Mouse (Mus musculus) Patski (cell line): ENCODE results near the gene Inafm2. TPM values are rescaled to one million over a fixed set of nuclear protein-coding genes. Genes with fewer than 3 reads are reported as not detected.

ENCODE experiments used
- ATAC-seq: fragments of 100-300 bp; one replicate; pipeline ENCODE4 v1.8.0; 2021
- CTCF ChIA-PET: fragments of 350-600 bp; sonication (Branson Sonifier 250); formaldehyde crosslinking; loops from one replicate; lab custom pipeline; 2022; ENCODE audit warnings: inconsistent platforms; lab: Charles Lee
- POLR2A ChIA-PET: fragments of 350-600 bp; sonication (Branson Sonifier 250); formaldehyde crosslinking; loops from one replicate; lab custom pipeline; 2022; ENCODE audit warnings: antibody characterized with exemption, inconsistent platforms; lab: Charles Lee
- DNase-seq: peaks from one replicate; pipeline ENCODE4 v3.0.0-alpha.2; 2011; ENCODE audit warnings: low read depth, low spot score
- H3K27me3 ChIP-seq: fragments of 371-371 bp; one replicate; pipeline ENCODE4 v1.5.1; 2021
- CTCF ChIP-seq: fragments of 100-300 bp; IDR thresholded peaks from one replicate; pipeline ENCODE4 v1.5.1; 2021
- in situ Hi-C: fragments of 300-500 bp; cut with MboI; formaldehyde crosslinking; loops from 3 replicates; pipeline ENCODE4 v1.11.1; 2018; ENCODE audit warnings: low pct_unique_long_range_greater_than_20kb, mixed read lengths
- polyA plus RNA-seq: library from polyadenylated mRNA; unstranded; gene quantifications from one replicate; pipeline ENCODE4 v1.2.3, GENCODE M21; 2021

The Inafm2 gene
- polyA plus RNA-seq, 1 experiment from 2014 or later, result 25.9 TPM

- DNase-seq, result no peak
- no peak for ATAC-seq
- H3K27me3 ChIP-seq, result no peaks in the 10 kb centered on the region
- no peak for TF ChIP-seq CTCF
- ChIA-PET CTCF (interaction anchor here (1.2 to 5.1 kb wide), 3 partner anchors 9 to 112 kb away, joined by 3 to 34 read pairs (median 3); partner anchors contain the start of gene Ccdc9b), POLR2A (interaction anchor here (1.8 kb wide), 1 partner anchor 10 kb away, joined by 5 read pairs; no protein-coding TSS in a partner anchor)
- in situ Hi-C loops, result no loop called here
These were observed 4.9 kb downstream of the Inafm2 start for GRCm38 (mm10) chr2:118750476-118750875.

- no peak for TF ChIP-seq CTCF
- CTCF ChIA-PET, result no interaction called here
- H3K27me3 ChIP-seq, result no peaks in the 10 kb centered on the region
- ATAC-seq (no peak), DNase-seq (no peak)
- in situ Hi-C loops, result no loop called here
- POLR2A ChIA-PET, result no interaction called here
These were observed 6.6 kb downstream of the Inafm2 start for GRCm38 (mm10) chr2:118751896-118752791.

GRCm38 (mm10) chr2:118752792-118753108 lies 7.2 kb downstream of the Inafm2 start:
- TF ChIP-seq CTCF, result no peak
- no peaks in the 10 kb centered on the region for H3K27me3 ChIP-seq
- ATAC-seq, result no peak
- ChIA-PET POLR2A (no interaction called here), CTCF (no interaction called here)
- DNase-seq, result no peak
- in situ Hi-C loops, result no loop called here

- H3K27me3 ChIP-seq, result no peaks in the 10 kb centered on the region
- in situ Hi-C loops, result no loop called here
- ChIA-PET POLR2A (interaction anchor here (0.9 kb wide), 1 partner anchor 9 kb away, joined by 4 read pairs; the partner anchor contains the start of gene Inafm2), CTCF (no interaction called here)
- TF ChIP-seq CTCF, result no peak
- ATAC-seq (no peak), DNase-seq (no peak)
These were observed 8.6 kb downstream of the Inafm2 start for GRCm38 (mm10) chr2:118754143-118754542.

- POLR2A ChIA-PET, result no interaction called here
These were observed 9.8 kb downstream of the Inafm2 start for GRCm38 (mm10) chr2:118755407-118755806.

GRCm38 (mm10) chr2:118756103-118756502 lies 10.5 kb downstream of the Inafm2 start:
- DNase-seq, result no peak
- CTCF ChIA-PET, result no interaction called here
- POLR2A ChIA-PET, result no interaction called here
- in situ Hi-C loops, result no loop called here
- ATAC-seq, result no peak
- no peak for TF ChIP-seq CTCF
- no peaks in the 10 kb centered on the region for H3K27me3 ChIP-seq

More at GRCm38 (mm10) chr2:118755407-118755806, 9.8 kb downstream of the Inafm2 start:
- H3K27me3 ChIP-seq, result no peaks in the 10 kb centered on the region
- TF ChIP-seq CTCF, result no peak
- CTCF ChIA-PET, result no interaction called here
- DNase-seq (no peak), ATAC-seq (no peak)
- in situ Hi-C loops, result no loop called here

GRCm38 (mm10) chr2:118759828-118760227 lies 14.3 kb downstream of the Inafm2 start:
- no peaks in the 10 kb centered on the region for H3K27me3 ChIP-seq
- ATAC-seq, result no peak
- ChIA-PET CTCF (interaction anchor here (1.0 to 6.0 kb wide), 5 partner anchors 11 to 123 kb away, joined by 3 to 34 read pairs (median 3); no protein-coding TSS in a partner anchor), POLR2A (interaction anchor here (1.2 to 1.9 kb wide), 2 partner anchors 9 to 12 kb away, joined by 4 to 5 read pairs; no protein-coding TSS in a partner anchor)
- in situ Hi-C loops, result loop anchor here (5.0 kb wide), 1 partner anchor 122 kb away; no protein-coding TSS in a partner anchor
- TF ChIP-seq CTCF, result no peak
- no peak for DNase-seq

- POLR2A ChIA-PET, result interaction anchor here (0.8 to 2.4 kb wide), 3 partner anchors 10 to 15 kb away, joined by 3 to 10 read pairs (median 5); no protein-coding TSS in a partner anchor
- ATAC-seq (peak; percentile 40), DNase-seq (no peak)
- no peaks in the 10 kb centered on the region for H3K27me3 ChIP-seq
- TF ChIP-seq CTCF, result no peak
- CTCF ChIA-PET, result interaction anchor here (0.6 to 6.0 kb wide), 5 partner anchors 12 to 273 kb away, joined by 3 to 34 read pairs (median 3); no protein-coding TSS in a partner anchor
- in situ Hi-C loops, result loop anchor here (5.0 kb wide), 1 partner anchor 122 kb away; no protein-coding TSS in a partner anchor
These were observed 14.9 kb downstream of the Inafm2 start for GRCm38 (mm10) chr2:118760311-118761025.

- CTCF ChIA-PET, result interaction anchor here (1.3 to 6.0 kb wide), 3 partner anchors 13 to 274 kb away, joined by 3 to 34 read pairs (median 3); partner anchors contain the start of gene Inafm2
These were observed 15.8 kb downstream of the Inafm2 start for GRCm38 (mm10) chr2:118761358-118761757.

More at GRCm38 (mm10) chr2:118761358-118761757, 15.8 kb downstream of the Inafm2 start:
- ATAC-seq (no peak), DNase-seq (no peak)
- no peaks in the 10 kb centered on the region for H3K27me3 ChIP-seq
- in situ Hi-C loops, result loop anchor here (5.0 kb wide), 1 partner anchor 121 kb away; no protein-coding TSS in a partner anchor
- no peak for TF ChIP-seq CTCF
- POLR2A ChIA-PET, result interaction anchor here (0.6 to 2.4 kb wide), 5 partner anchors 14 to 101 kb away, joined by 3 to 10 read pairs (median 4); no protein-coding TSS in a partner anchor
